In the genomic region with DNA sequence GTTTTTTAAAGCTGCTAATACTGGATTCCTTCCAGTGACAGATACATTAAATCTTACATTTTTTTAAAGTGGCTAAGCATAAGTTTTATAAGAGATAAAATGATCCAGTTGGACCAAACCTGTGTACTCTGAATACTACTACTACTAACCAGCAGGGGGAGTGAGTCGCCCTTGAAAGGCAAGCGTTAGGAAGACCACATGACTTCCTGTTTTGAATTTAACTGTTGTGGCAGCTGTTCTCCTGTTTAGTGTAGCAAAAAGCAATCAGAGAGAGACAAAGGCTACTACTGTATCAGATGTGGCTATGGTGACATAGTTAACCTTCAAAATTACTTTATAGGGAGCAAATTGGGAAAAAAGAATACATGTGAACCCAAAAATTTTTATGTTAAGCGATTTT, we compare ENCODE assay signal across 8 mouse cellular contexts. TPM values are rescaled to one million over a fixed set of nuclear protein-coding genes. Genes with fewer than 3 reads are reported as not detected.
DNase-seq lines count a peak whose midpoint lies in the region; ATAC-seq lines count a peak whose summit lies in the region.

No protein-coding gene starts in this region.

- peaks cover 18% of the 10 kb centered on the region for H3K4me1 ChIP-seq in forebrain, embryonic 12.5 days

- H3K36me3 ChIP-seq in forebrain, embryonic 12.5 days (replicated peaks): no peaks in the 10 kb centered on the region

- no peak overlapping the region for H3K27ac ChIP-seq in forebrain, embryonic 12.5 days

- no peak overlapping the region for H3K9ac ChIP-seq in forebrain, embryonic 12.5 days

- peak; percentile 79 for ATAC-seq in frontal cortex, adult (ENCODE audit: low TSS enrichment)
- ATAC-seq in forebrain, embryonic 12.5 days (ENCODE audit: low FRiP score): peak; percentile 45; the same call in 1 of the 2 replicates

- WGBS in forebrain, embryonic 12.5 days: 43% methylated on average over 3 of the region's 3 CpGs

- H3K4me3 ChIP-seq in forebrain, embryonic 12.5 days (replicated peaks): no peak overlapping the region

- no peaks in the 10 kb centered on the region for H3K9me3 ChIP-seq in forebrain, embryonic 12.5 days

- DNase-seq in frontal cortex, postnatal 25 days (ENCODE audit: low spot score in 2 of 2): no peak
- peak; percentile 35 for DNase-seq in urinary bladder, postnatal 14 days (ENCODE audit: low spot score)
- DNase-seq in urinary bladder, postnatal 4 days (ENCODE audit: low spot score in 2 of 2): no peak
- peak; percentile 58 to 81 for DNase-seq in kidney, postnatal 36 days
- DNase-seq in natural killer cell, adult 2 months (ENCODE audit: low spot score in 2 of 2): peak; percentile 61 to 65
- no peak for DNase-seq in cerebellum, postnatal 4 days (ENCODE audit: low spot score in 2 of 2)

- H3K4me2 ChIP-seq in forebrain, embryonic 12.5 days: no peak overlapping the region

- H3K27me3 ChIP-seq in forebrain, embryonic 12.5 days: no peaks in the 10 kb centered on the region

RNA-seq across cellular contexts. Expression of a gene that starts 6.8 kb away (rescaled TPM):
- polyA plus RNA-seq in forebrain, embryonic 12.5 days (2016; fragmentation: Nextera tagmentation; extraction: Ambion mirVana): 25.0 and 25.9 TPM in 2 replicates

Comparison
In these comparisons a context has a peak if more than half of its experiments do, and no peak if none do; other contexts are left out.
1. DNase-seq: peak in urinary bladder, postnatal 14 days (single experiment), kidney, postnatal 36 days (2 of 2) and natural killer cell, adult 2 months (2 of 2); none in frontal cortex, postnatal 25 days (0 of 2), urinary bladder, postnatal 4 days (0 of 2) and cerebellum, postnatal 4 days (0 of 2).